Mouse (Mus musculus): Measurements from ENCODE around the gene Vps8. TPM values are rescaled to one million over a fixed set of nuclear protein-coding genes. Genes with fewer than 3 reads are reported as not detected.

The Vps8 gene
- polyA plus RNA-seq, 1 experiment from 2014 or later: 39.6 TPM

DNA sequence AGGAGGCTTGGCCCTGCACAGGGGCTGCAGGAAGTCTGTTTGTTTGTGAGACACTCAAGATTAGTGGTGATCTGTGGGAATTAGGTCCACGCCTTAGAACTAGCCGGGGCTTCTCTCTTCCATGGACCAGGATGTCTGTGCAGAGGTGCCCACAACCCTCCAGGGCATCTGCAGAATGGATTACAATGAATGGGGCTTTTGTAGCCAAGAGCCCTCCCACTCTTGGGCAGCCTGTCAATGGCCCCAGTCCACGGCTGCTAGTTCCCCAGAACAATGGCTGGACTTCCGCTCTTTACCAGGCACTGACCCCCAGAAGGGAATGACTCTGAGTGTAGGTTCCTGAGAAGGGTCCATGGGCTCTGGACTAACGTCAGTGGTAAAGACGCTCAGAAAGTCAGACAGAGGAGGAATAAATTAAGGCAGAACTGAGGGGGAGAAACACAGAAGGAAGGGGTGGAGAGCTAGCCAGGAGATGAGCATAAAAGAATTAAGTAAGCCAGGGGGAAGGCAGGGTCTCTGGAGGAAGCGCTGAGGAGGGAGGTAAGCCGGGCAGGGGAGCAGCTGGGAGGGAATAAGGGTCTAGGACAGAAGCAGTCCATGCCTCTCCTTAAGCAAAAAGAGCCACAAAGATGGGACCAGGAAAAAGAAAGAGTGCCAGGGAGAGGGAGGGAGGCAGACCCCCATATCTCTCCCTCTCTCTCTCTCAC is 24.4 kb upstream of the Vps8 start:
- H3K4me1 ChIP-seq (replicated peaks; ENCODE audit: control insufficient read depth, insufficient read depth, low read length): peaks cover 18% of the 10 kb centered on the region
- 2% methylated on average over 8 of the region's 8 CpGs for WGBS
- H3K4me3 ChIP-seq (replicated peaks; ENCODE audit: low read length): no peak overlapping the region
- H3K36me3 ChIP-seq (ENCODE audit: control insufficient read depth, insufficient read depth): no peaks in the 10 kb centered on the region
- H3K9me3 ChIP-seq (ENCODE audit: control insufficient read depth, low read length): no peaks in the 10 kb centered on the region
- peak overlapping the region; percentile 54 for H3K27ac ChIP-seq (ENCODE audit: low read length)
- H3K9ac ChIP-seq (replicated peaks; ENCODE audit: low read depth, low read length): no peak overlapping the region
- H3K4me2 ChIP-seq (ENCODE audit: low read length): peak overlapping the region; percentile 30
- no peaks in the 10 kb centered on the region for H3K27me3 ChIP-seq (replicated peaks; ENCODE audit: control insufficient read depth, insufficient read depth, low read length)
- peak; percentile 40 for ATAC-seq

DNA sequence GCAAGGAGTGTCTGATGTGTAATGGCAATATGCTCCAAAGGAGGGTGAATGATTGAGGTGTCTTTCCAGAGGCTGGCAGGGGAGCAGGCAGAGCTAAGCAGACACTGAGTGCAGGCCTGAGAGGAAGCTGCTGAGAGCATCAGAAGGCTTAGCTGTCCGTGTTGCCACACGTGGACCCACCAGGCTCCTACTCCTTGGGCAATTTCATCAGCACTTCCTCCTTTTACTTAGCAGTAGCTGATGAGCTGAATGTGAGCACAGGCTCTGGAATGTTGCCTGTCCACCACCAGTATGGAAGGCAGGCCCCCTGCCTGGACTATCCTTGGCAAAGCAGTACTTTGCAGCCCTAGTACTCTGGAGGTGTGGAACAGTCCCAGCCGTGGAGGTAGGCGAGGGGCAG is 23.0 kb upstream of the Vps8 start:
- H3K27ac ChIP-seq (ENCODE audit: low read length): no peak overlapping the region
- H3K36me3 ChIP-seq (ENCODE audit: control insufficient read depth, insufficient read depth): no peaks in the 10 kb centered on the region
- 83% methylated on average over 4 of the region's 4 CpGs for WGBS

DNA sequence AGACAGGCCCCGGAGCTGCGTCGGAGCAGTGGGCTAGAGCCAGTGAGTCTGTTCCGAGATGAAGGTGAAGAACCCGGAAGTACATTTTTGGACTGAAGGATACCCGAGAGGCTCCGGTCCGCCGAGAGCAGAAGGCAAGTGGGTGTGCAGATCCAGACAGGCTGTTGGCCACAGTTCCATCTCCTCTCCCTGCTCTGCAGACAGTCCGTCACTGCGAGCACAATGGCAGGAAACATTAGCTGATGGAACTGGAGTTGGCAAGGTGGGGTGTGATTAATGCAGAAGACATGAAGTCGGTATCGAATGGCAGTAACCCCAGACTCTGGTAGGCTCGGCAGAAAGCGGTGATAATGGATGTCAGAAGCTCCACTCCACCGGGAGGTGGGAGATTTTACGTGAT is 20.9 kb upstream of the Vps8 start:
- Histone ChIP-seq H3K27me3 (replicated peaks; ENCODE audit: control insufficient read depth, insufficient read depth, low read length) (no peaks in the 10 kb centered on the region), H3K9ac (replicated peaks; ENCODE audit: low read depth, low read length) (no peak overlapping the region), H3K9me3 (ENCODE audit: control insufficient read depth, low read length) (no peaks in the 10 kb centered on the region), H3K4me3 (replicated peaks; ENCODE audit: low read length) (no peak overlapping the region), H3K27ac (ENCODE audit: low read length) (no peak overlapping the region), H3K4me2 (ENCODE audit: low read length) (no peak overlapping the region), H3K4me1 (replicated peaks; ENCODE audit: control insufficient read depth, insufficient read depth, low read length) (peaks cover 14% of the 10 kb centered on the region), H3K36me3 (ENCODE audit: control insufficient read depth, insufficient read depth) (no peaks in the 10 kb centered on the region)
- ATAC-seq: no peak
- 75% methylated on average over 17 of the region's 17 CpGs for WGBS

More for the DNA sequence above, 23.0 kb upstream of the Vps8 start:
- ATAC-seq: no peak
- H3K27me3 ChIP-seq (replicated peaks; ENCODE audit: control insufficient read depth, insufficient read depth, low read length): no peaks in the 10 kb centered on the region
- H3K9ac ChIP-seq (replicated peaks; ENCODE audit: low read depth, low read length): no peak overlapping the region
- peaks cover 18% of the 10 kb centered on the region for H3K4me1 ChIP-seq (replicated peaks; ENCODE audit: control insufficient read depth, insufficient read depth, low read length)
- no peak overlapping the region for H3K4me2 ChIP-seq (ENCODE audit: low read length)
- H3K9me3 ChIP-seq (ENCODE audit: control insufficient read depth, low read length): no peaks in the 10 kb centered on the region
- no peak overlapping the region for H3K4me3 ChIP-seq (replicated peaks; ENCODE audit: low read length)

DNA sequence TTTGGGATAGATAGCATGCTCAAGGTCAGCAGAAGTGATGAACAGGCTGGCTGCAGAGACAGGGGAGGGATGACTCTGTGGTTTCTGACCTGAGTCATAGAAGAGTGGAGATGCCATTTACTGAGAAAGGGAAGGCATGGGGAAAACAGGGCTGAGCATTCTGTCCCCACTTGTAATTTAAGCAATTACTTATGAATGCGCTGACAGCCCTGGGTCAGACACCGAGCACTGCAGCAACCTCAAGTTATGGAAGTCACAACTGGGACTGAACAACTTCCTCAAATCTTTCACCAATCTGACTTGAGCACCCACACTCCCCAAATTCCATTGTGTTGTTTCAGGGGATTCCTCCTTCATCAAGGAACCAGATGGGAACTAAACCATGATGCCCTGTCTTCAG is 19.5 kb upstream of the Vps8 start:
- ATAC-seq: no peak
- H3K27me3 ChIP-seq (replicated peaks; ENCODE audit: control insufficient read depth, insufficient read depth, low read length): no peaks in the 10 kb centered on the region
- H3K36me3 ChIP-seq (ENCODE audit: control insufficient read depth, insufficient read depth): no peaks in the 10 kb centered on the region
- H3K9me3 ChIP-seq (ENCODE audit: control insufficient read depth, low read length): no peaks in the 10 kb centered on the region
- H3K4me2 ChIP-seq (ENCODE audit: low read length): no peak overlapping the region
- peaks cover 5% of the 10 kb centered on the region for H3K4me1 ChIP-seq (replicated peaks; ENCODE audit: control insufficient read depth, insufficient read depth, low read length)
- no peak overlapping the region for H3K27ac ChIP-seq (ENCODE audit: low read length)
- no peak overlapping the region for H3K9ac ChIP-seq (replicated peaks; ENCODE audit: low read depth, low read length)
- no peak overlapping the region for H3K4me3 ChIP-seq (replicated peaks; ENCODE audit: low read length)
- 93% methylated on average over 2 of the region's 2 CpGs for WGBS

DNA sequence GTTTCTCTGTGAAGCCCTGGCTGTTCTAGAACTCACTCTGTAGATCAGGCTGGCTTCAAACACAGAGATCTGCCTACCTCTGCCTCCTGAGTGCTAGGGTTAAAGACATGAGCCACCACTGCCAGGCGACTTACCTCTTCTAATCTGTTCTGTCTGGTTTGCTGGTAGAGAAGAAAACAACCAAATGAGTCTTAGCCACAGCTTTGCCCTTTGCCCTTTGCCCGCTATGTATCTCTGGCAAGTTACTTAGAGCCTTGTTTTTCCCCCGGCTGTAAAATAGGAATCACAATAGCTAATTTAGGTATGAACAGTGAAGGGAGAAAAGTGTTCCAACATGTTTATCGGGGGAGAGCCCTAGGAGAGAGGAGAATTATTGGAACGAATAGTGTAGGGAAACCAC is 18.3 kb upstream of the Vps8 start:
- ATAC-seq: no peak
- Histone ChIP-seq H3K4me1 (replicated peaks; ENCODE audit: control insufficient read depth, insufficient read depth, low read length) (no peaks in the 10 kb centered on the region), H3K27ac (ENCODE audit: low read length) (no peak overlapping the region)

DNA sequence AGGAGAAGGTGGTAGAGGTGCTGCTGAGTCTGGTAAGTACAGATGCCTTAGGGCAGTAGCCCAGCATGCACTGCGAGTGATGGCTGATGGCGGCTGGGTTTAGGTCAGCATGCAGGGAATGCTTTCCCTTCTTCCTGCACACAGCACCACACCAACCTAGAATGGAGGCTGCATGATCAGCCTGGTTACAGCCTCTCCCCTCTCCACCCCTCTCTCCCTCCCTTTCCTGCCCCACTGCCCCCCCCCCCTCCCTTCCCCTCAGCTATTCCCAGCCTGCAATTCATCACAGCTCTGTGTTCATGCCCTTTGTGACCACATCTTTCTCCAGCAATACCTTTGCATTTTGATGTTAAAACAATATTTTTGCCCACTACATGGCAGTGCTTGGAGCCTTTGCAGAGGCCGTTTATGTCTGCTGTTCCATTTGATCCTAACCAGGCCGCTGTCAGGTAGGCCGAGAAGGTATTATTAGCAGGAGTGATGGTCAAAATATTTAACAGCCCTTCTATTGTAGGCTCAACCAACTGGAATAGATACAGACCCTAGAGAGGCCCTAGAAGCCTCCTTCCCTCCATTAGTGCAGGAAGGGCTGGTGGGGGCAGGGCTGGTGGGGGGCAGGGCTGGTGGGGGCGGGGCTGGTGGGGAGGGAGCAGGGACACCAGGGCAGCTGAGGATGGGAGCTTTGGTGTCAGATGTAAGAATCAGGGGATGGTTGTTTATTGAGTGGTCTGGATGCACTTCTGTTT is 17.5 kb upstream of the Vps8 start:
- Histone ChIP-seq H3K27me3 (replicated peaks; ENCODE audit: control insufficient read depth, insufficient read depth, low read length) (no peaks in the 10 kb centered on the region), H3K36me3 (ENCODE audit: control insufficient read depth, insufficient read depth) (no peaks in the 10 kb centered on the region), H3K4me2 (ENCODE audit: low read length) (no peak overlapping the region), H3K9me3 (ENCODE audit: control insufficient read depth, low read length) (no peaks in the 10 kb centered on the region), H3K27ac (ENCODE audit: low read length) (no peak overlapping the region), H3K4me3 (replicated peaks; ENCODE audit: low read length) (no peak overlapping the region), H3K4me1 (replicated peaks; ENCODE audit: control insufficient read depth, insufficient read depth, low read length) (no peaks in the 10 kb centered on the region), H3K9ac (replicated peaks; ENCODE audit: low read depth, low read length) (no peak overlapping the region)
- no peak for ATAC-seq
- WGBS: 54% methylated on average over 6 of the region's 6 CpGs

More for the DNA sequence above, 18.3 kb upstream of the Vps8 start:
- Histone ChIP-seq H3K36me3 (ENCODE audit: control insufficient read depth, insufficient read depth) (no peaks in the 10 kb centered on the region), H3K9me3 (ENCODE audit: control insufficient read depth, low read length) (no peaks in the 10 kb centered on the region), H3K4me3 (replicated peaks; ENCODE audit: low read length) (no peak overlapping the region), H3K9ac (replicated peaks; ENCODE audit: low read depth, low read length) (no peak overlapping the region), H3K27me3 (replicated peaks; ENCODE audit: control insufficient read depth, insufficient read depth, low read length) (no peaks in the 10 kb centered on the region), H3K4me2 (ENCODE audit: low read length) (no peak overlapping the region)
- 59% methylated on average over 5 of the region's 5 CpGs for WGBS

DNA sequence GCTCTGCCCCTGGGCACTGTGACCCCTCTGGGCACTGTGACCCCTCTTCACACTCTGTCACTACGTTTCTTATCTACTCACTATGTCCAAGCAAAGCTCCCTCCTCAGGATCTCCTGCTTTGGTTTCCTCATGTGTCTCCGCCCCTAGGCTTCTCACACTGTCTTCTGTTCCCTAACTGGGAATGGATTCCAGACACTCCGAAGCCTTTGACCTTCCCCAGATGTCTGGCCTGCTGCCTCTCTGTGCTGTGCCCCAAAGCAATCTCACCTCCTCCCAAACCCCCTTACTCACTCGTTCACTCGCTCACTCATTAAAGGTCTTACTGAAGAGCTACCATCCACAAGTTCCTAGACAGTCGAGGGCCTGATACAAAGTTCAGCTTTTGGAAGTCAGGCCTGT is 16.8 kb upstream of the Vps8 start:
- 74% methylated on average over 6 of the region's 6 CpGs for WGBS
- ATAC-seq: no peak
- no peak overlapping the region for H3K4me2 ChIP-seq (ENCODE audit: low read length)

DNA sequence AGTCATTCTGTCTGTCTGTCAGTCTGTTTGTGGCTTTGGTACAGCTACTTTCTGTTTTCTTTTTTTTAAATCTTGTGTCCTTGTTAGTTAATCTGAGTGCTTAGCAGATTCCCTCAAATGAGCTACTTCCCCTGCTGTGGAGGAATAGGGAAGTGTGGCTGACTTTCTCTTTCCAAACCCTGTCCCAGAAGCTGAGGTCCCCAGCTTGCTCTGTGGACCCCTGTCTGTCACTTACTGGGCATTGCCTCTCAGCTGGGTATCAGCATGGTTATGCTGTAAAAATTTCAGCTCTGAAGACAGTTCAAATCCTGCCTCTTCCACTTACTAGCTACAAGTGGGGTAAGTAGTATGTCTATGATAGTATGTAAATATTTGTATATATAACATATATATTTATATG is 11.1 kb upstream of the Vps8 start:
- no peak for ATAC-seq

More for the DNA sequence above, 16.8 kb upstream of the Vps8 start:
- Histone ChIP-seq H3K27me3 (replicated peaks; ENCODE audit: control insufficient read depth, insufficient read depth, low read length) (no peaks in the 10 kb centered on the region), H3K27ac (ENCODE audit: low read length) (no peak overlapping the region), H3K4me3 (replicated peaks; ENCODE audit: low read length) (no peak overlapping the region), H3K36me3 (ENCODE audit: control insufficient read depth, insufficient read depth) (no peaks in the 10 kb centered on the region), H3K9me3 (ENCODE audit: control insufficient read depth, low read length) (no peaks in the 10 kb centered on the region), H3K9ac (replicated peaks; ENCODE audit: low read depth, low read length) (no peak overlapping the region), H3K4me1 (replicated peaks; ENCODE audit: control insufficient read depth, insufficient read depth, low read length) (no peaks in the 10 kb centered on the region)

DNA sequence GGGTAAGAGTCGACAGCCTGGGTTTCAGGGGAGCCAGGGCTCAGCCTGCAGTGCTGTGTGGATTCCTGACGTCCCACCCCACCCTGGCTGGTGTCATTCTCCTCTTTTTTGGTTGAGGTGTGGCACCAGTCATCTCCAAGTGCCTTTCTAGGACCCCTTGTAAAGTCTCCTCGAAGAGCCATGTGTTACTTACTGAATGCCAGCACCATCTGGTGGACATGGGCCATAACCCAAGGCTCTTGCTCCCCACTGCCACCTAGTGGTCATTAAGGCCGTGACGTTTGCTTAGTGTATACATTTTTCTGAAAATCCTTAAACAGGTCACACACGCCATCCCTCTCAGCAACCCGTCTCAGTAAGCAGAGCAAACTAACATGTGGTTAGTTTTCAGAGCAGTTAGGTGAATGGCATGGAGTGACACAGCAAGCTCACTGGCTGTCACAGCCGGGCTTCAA is 10.3 kb upstream of the Vps8 start:
- Histone ChIP-seq H3K4me3 (replicated peaks; ENCODE audit: low read length) (no peak overlapping the region), H3K36me3 (ENCODE audit: control insufficient read depth, insufficient read depth) (no peaks in the 10 kb centered on the region), H3K9ac (replicated peaks; ENCODE audit: low read depth, low read length) (no peak overlapping the region), H3K4me1 (replicated peaks; ENCODE audit: control insufficient read depth, insufficient read depth, low read length) (no peaks in the 10 kb centered on the region), H3K4me2 (ENCODE audit: low read length) (no peak overlapping the region), H3K27me3 (replicated peaks; ENCODE audit: control insufficient read depth, insufficient read depth, low read length) (no peaks in the 10 kb centered on the region), H3K9me3 (ENCODE audit: control insufficient read depth, low read length) (no peaks in the 10 kb centered on the region), H3K27ac (ENCODE audit: low read length) (no peak overlapping the region)
- WGBS: 19% methylated on average over 8 of the region's 8 CpGs
- peak; percentile 64 for ATAC-seq

More for the DNA sequence above, 11.1 kb upstream of the Vps8 start:
- H3K9me3 ChIP-seq (ENCODE audit: control insufficient read depth, low read length): no peaks in the 10 kb centered on the region
- no peak overlapping the region for H3K27ac ChIP-seq (ENCODE audit: low read length)
- no peaks in the 10 kb centered on the region for H3K27me3 ChIP-seq (replicated peaks; ENCODE audit: control insufficient read depth, insufficient read depth, low read length)
- no peak overlapping the region for H3K4me2 ChIP-seq (ENCODE audit: low read length)
- H3K4me3 ChIP-seq (replicated peaks; ENCODE audit: low read length): no peak overlapping the region
- H3K36me3 ChIP-seq (ENCODE audit: control insufficient read depth, insufficient read depth): no peaks in the 10 kb centered on the region
- H3K4me1 ChIP-seq (replicated peaks; ENCODE audit: control insufficient read depth, insufficient read depth, low read length): no peaks in the 10 kb centered on the region
- H3K9ac ChIP-seq (replicated peaks; ENCODE audit: low read depth, low read length): no peak overlapping the region
